Mouse (Mus musculus) bone marrow, adult 2 months (tissue): Measurements from ENCODE around the gene Tbx2. TPM values are rescaled to one million over a fixed set of nuclear protein-coding genes. Genes with fewer than 3 reads are reported as not detected.

Experiments used
- H3K27ac ChIP-seq: fragments of 200-500 bp; 2 replicates; pipeline ENCODE4 v1.5.1; 2012; ENCODE audit warnings: low read depth, mild to moderate bottlenecking, control low read depth, inconsistent platforms, low read length; ENCODE audit not compliant: control insufficient read depth, poor library complexity, insufficient read depth
- H3K4me1 ChIP-seq: fragments of 200-500 bp; 2 replicates; pipeline ENCODE4 v1.6.1; 2011; ENCODE audit warnings: low read length; ENCODE audit not compliant: control insufficient read depth, insufficient read depth
- H3K4me3 ChIP-seq: fragments of 200-500 bp; replicated peaks from 2 replicates; pipeline ENCODE3; 2011; ENCODE audit warnings: mild to moderate bottlenecking, low read depth, low read length, control low read depth; ENCODE audit not compliant: control insufficient read depth
- CTCF ChIP-seq: fragments of 200-500 bp; IDR thresholded peaks from 2 replicates; pipeline ENCODE4 v1.5.1; 2011; ENCODE audit warnings: low read length, control low read depth; ENCODE audit not compliant: control insufficient read depth, insufficient read depth
- POLR2A ChIP-seq: fragments of 200-500 bp; IDR thresholded peaks from 2 replicates; pipeline ENCODE4 v1.6.1; 2011; ENCODE audit warnings: low read depth, mild to moderate bottlenecking, control low read depth, low read length, borderline replicate concordance; ENCODE audit not compliant: control insufficient read depth
- WGBS: fragments of 180-500 bp; shearing (Covaris S2); methylation state at CpG from one replicate; pipeline ENCODE4 v1.1.7; 2018; 5-methylcytosine and 5-hydroxymethylcytosine counted together
- polyA plus RNA-seq: library from polyadenylated mRNA; stranded (reverse); fragments of >200 nt; gene quantifications from 2 replicates; pipeline ENCODE4 v1.2.4, GENCODE M21; 2011; ENCODE audit warnings: low replicate concordance; ENCODE audit not compliant: missing spikeins, insufficient read depth, insufficient read length

Tbx2 gene
- 1.6 and 2.6 TPM in 2 replicates for polyA plus RNA-seq

DNA sequence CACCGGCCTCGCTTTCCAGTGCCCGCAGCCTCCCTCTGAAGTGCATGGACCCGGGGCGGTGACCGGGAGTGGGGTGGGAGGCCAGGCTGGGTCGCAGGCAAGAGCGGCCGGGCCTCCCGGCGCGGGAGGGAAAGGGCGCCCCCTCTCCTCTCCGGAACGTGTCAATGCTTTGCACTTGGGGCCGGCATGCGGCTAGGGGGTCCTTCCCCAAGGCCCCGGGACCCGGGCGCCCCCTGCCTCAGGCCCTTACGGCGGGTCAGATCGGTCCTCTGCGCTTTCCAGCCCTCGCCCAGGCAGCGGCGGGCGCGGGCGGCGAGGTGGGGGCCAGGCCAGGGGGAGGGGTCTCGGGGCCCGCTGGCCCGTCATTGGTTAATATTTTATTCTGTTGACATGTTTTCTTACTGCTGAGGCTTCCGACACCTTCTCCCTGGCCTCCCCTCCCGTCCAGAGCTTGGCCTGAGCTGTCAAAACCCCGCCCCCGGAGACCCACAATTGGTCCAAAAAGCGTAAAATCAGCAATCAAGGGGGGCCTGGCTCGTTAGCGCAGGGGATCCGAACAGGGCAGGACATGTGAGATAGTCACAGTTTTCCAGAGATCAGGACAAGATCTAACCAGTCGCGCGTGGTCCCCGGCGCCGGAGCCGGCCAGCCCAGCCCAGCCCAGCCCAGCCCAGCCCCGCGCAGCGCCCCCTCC is at the start of gene Tbx2:
TSS of gene Tbx2 (plus strand) at position 321 of the 694 bp plus-strand sequence.
- Histone ChIP-seq H3K27ac (no peak within 1 kb of the TSS), H3K4me1 (no peaks in the 10 kb centered on the region; the same call in 1 of the 2 replicates), H3K4me3 (no peak within 1 kb of the TSS)
- WGBS = 2% methylated on average over 52 of the region's 52 CpGs
- no peak for TF ChIP-seq POLR2A
- TF ChIP-seq CTCF = no peak

DNA sequence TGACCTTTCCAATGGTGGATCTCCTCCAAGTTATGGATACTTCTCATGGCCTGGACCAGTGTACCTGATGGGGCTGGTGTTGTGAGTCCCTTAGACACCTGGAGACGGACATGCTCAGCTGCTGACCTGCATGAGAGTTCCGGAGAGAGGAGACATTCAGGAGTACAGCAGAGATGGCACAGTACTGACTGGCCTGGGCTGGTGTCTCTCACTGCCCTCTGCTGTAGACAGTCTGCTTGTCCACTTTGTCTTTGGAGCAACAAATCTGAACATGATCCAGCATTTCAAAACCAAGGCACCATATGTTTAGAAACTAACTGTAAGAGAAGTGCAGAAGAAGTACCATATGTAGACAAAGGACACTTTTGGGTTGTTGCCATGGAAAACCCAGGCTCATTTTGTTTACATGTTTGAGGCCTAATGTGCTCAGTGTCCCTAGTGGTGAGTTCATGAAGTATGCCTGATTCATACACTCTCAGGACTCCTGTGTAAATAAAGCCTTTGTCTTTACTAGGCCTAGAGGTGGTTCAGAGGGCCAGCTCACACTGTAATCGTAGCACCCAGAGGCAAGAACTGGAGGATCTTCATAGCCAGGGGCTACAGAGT is 46.1 kb upstream of the Tbx2 start:
- H3K4me1 ChIP-seq = peaks cover 2% of the 10 kb centered on the region; the same call in 1 of the 2 replicates
- TF ChIP-seq POLR2A (no peak), CTCF (no peak)
- 78% methylated on average over 3 of the region's 3 CpGs for WGBS
- no peak overlapping the region for H3K4me3 ChIP-seq
- H3K27ac ChIP-seq = no peak overlapping the region

DNA sequence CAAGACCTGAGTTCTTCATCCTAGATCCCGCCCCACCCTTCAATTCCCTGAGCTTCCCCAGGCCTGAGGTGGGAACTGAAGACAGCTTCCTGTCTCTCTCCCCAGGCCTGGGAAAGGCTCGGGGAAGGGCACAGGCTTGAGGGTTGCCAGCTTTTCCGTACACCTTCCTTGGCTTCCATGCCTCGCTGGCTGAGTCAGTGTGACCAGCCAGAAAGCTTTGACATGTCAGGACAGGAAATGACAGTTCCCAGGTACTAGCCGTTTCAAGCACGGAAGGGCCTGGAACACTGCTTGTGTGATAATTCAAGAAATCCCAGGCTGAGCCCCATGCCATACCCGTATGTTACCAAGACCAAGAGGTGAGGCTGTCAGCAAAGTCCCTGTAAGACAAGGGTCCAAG is 42.6 kb upstream of the Tbx2 start:
- Histone ChIP-seq H3K4me3 (no peak overlapping the region), H3K27ac (no peak overlapping the region; the same call in 1 of the 2 replicates), H3K4me1 (peaks cover 5% of the 10 kb centered on the region)
- WGBS = 75% methylated on average over 7 of the region's 7 CpGs
- TF ChIP-seq POLR2A (no peak), CTCF (no peak)

DNA sequence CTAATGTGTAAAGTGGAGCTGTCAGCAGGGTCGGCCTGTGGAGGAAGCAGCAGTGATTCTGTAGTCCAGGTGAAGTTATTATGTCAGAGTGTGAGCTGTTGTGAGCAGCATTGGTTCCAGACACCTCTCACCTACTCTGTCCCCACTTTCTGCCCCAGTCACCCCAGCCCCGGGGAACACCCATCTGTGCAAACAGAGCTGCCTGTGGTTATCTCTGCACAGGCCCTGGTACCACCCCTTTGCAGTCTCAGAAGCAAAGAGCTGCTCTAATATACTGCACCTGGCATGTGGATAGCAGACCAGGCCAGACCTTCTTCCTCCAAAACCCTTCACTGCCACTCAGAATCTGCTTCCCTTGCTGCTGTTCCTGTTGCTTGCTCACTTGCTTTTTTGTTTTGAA is 42.1 kb upstream of the Tbx2 start:
- TF ChIP-seq CTCF (no peak), POLR2A (no peak)
- Histone ChIP-seq H3K4me3 (no peak overlapping the region), H3K27ac (peak overlapping the region; percentile 32), H3K4me1 (peaks cover 5% of the 10 kb centered on the region)
- WGBS = 42% methylated on average over 2 of the region's 2 CpGs

DNA sequence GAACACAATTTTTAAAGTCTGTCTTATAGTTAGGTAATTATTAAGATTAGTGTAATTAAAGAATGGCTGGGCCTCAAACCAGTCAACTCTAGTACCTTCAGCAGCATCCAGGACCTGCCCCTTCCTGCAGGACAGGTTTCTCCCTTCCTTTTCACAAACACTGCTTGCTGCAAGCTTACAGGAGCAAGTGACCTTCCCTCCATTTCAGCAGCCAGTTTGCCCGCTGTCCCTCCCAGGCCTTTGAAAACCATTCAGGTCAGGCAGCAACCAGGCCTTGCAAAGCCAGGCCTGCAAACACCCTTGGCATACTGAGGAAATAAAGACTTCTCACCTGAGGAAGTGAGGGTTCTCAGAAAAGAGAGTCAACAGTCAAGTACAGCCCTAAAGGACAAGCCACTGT is 41.1 kb upstream of the Tbx2 start:
- TF ChIP-seq CTCF = no peak
- TF ChIP-seq POLR2A = no peak
- peaks cover 5% of the 10 kb centered on the region for H3K4me1 ChIP-seq
- 94% methylated on average over 1 of the region's 1 CpGs for WGBS
- H3K27ac ChIP-seq = no peak overlapping the region
- H3K4me3 ChIP-seq = no peak overlapping the region

DNA sequence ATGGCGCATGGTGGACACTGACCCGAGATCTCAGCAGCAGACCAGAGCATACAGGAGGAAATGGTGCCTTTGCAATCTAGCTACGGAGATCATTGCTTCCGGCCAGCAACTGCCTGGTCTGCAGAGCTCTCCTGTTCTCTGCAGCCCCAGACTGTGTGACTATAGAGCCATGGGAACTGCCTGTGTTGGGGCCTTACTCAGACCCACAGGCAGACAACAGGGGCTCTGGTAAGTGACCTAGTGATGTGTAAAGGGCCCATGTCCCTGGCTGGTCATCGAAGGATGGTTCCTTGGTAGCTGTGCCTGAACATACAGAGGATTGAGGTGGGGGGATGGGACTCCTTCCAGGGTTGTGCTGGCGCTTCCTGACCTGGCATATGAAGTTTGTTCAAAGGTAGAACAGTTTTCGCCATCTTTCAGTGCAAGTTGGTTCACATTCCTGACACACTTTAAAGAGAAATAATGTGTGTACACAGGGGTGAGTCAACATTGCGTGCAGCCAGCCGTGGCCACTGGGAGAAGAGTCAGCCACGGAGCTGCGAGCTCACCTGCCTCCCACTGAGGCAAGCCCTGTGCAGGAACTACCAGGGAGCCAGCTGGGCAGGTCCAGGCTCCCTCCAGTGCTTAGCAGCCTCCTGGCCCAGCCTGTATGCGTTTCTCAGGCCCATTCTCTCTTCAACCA is 39.7 kb upstream of the Tbx2 start:
- Histone ChIP-seq H3K4me1 (peaks cover 5% of the 10 kb centered on the region), H3K4me3 (no peak overlapping the region), H3K27ac (no peak overlapping the region; the same call in 1 of the 2 replicates)
- no peak for TF ChIP-seq POLR2A
- no peak for TF ChIP-seq CTCF
- 73% methylated on average over 12 of the region's 12 CpGs for WGBS

DNA sequence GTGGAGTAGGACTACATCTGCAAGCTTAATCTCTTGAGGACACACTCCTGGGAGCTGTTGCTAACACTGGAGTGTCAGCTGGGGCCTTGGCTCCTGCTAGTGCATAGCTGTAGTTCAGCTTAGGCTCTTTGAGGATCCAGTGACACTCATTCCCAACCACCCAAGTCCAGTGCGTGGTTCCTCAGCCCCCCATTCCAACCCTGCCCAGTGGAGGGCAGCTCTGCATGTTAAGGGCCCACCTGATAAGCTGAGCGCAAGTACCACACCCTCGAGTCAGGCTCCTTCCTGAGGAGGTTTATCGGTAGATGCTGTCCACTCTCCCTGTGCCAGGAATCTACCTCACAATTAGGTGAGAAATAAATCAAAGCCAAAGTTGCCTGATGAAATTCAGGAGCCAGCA is 32.9 kb upstream of the Tbx2 start:
- TF ChIP-seq POLR2A = no peak
- no peak for TF ChIP-seq CTCF
- WGBS = 51% methylated on average over 4 of the region's 4 CpGs
- Histone ChIP-seq H3K4me3 (no peak overlapping the region), H3K4me1 (no peaks in the 10 kb centered on the region; the same call in 1 of the 2 replicates), H3K27ac (0 out of 2 replicates have a peak overlapping the region, but pooled peaks have one; percentile 4)

DNA sequence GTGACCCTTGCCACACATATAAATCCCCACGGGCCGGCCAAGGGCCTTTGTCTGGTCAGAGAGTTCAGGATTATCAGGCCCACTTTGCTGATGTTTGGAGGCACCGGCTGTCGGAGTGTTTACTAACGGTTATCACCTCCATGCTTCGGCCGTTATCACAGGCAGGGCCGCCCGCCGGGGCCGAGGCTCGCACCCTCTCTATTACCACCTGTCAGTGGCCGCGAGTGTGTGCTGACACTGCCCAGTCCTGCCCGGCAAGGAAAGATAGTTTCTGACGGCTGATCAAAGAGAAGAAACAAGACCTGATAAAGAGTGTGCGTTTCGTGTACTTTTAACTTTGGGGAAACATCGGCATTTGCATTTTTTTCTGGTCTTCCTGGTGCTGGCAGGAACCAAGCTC is 32.5 kb upstream of the Tbx2 start:
- 49% methylated on average over 19 of the region's 19 CpGs for WGBS
- no peak overlapping the region for H3K4me3 ChIP-seq
- no peak overlapping the region for H3K27ac ChIP-seq

More for the DNA sequence above, 32.5 kb upstream of the Tbx2 start:
- TF ChIP-seq POLR2A = no peak
- no peak for TF ChIP-seq CTCF
- H3K4me1 ChIP-seq = no peaks in the 10 kb centered on the region; the same call in 1 of the 2 replicates
